In genomic region chr15:77014985-77015384, GRCm38 (mm10) we compare ENCODE assay signal across 10 mouse cellular contexts. TPM values are rescaled to one million over a fixed set of nuclear protein-coding genes. Genes with fewer than 3 reads are reported as not detected.
DNase-seq lines count a peak whose midpoint lies in the region; ATAC-seq and TF ChIP-seq lines count a peak whose summit lies in the region.
"Had no signal": no experiment of that assay in that cellular context is flagged by ENCODE, and none has a peak within 500 bp of the region (broad histone marks: within the 10 kb centered on the region; RNA-seq: fewer than 3 reads in every experiment).

No protein-coding gene starts in this region.

- H3K4me2 ChIP-seq in hindbrain, embryonic 14.5 days (replicated peaks) = no peak overlapping the region
- H3K4me2 ChIP-seq in hindbrain, embryonic 12.5 days (replicated peaks) = no peak overlapping the region
- no peak overlapping the region for H3K4me2 ChIP-seq in embryonic facial prominence, embryonic 13.5 days
- peak overlapping the region; percentile 63 for H3K4me2 ChIP-seq in heart, embryonic 13.5 days
- no peak overlapping the region for H3K4me2 ChIP-seq in limb, embryonic 14.5 days (replicated peaks; ENCODE audit: low read depth, low read length, severe bottlenecking)
- H3K4me2 ChIP-seq in liver, embryonic 12.5 days = no peak overlapping the region

- 89% methylated on average over 4 of the region's 4 CpGs for WGBS in hindbrain, embryonic 14.5 days
- WGBS in hindbrain, embryonic 12.5 days = 64% methylated on average over 4 of the region's 4 CpGs
- 79% methylated on average over 4 of the region's 4 CpGs for WGBS in embryonic facial prominence, embryonic 13.5 days
- 46% methylated on average over 4 of the region's 4 CpGs for WGBS in heart, embryonic 13.5 days
- 79% methylated on average over 4 of the region's 4 CpGs for WGBS in limb, embryonic 14.5 days
- 60% methylated on average over 4 of the region's 4 CpGs for WGBS in liver, embryonic 12.5 days (ENCODE audit: insufficient replicate concordance)

- ATAC-seq in hindbrain, embryonic 14.5 days (ENCODE audit: low FRiP score) = no peak
- ATAC-seq in hindbrain, embryonic 12.5 days (ENCODE audit: low FRiP score) = no peak
- no peak for ATAC-seq in embryonic facial prominence, embryonic 13.5 days (ENCODE audit: insufficient number of reproducible peaks, insufficient read depth, low FRiP score, low TSS enrichment, low read depth)
- no peak for ATAC-seq in heart, embryonic 13.5 days (ENCODE audit: extremely low read depth, insufficient number of reproducible peaks, low FRiP score, low TSS enrichment)
- peak; percentile 38; the same call in 1 of the 2 replicates for ATAC-seq in limb, embryonic 14.5 days (ENCODE audit: low FRiP score, low read depth)
- no peak for ATAC-seq in frontal cortex, adult (ENCODE audit: low TSS enrichment)
- no peak for ATAC-seq in monocyte, adult 5-6 weeks (replicated peaks; ENCODE audit: insufficient number of reproducible peaks, low FRiP score, low TSS enrichment, poor library complexity, severe bottlenecking)
- no peak for ATAC-seq in liver, embryonic 12.5 days
- ATAC-seq: Patski had no signal

- H3K27me3 ChIP-seq in hindbrain, embryonic 14.5 days (ENCODE audit: control insufficient read depth, insufficient read depth, low read length) = no peaks in the 10 kb centered on the region
- H3K27me3 ChIP-seq in hindbrain, embryonic 12.5 days = no peaks in the 10 kb centered on the region
- H3K27me3 ChIP-seq in embryonic facial prominence, embryonic 13.5 days = no peaks in the 10 kb centered on the region
- H3K27me3 ChIP-seq in heart, embryonic 13.5 days (replicated peaks) = no peaks in the 10 kb centered on the region
- H3K27me3 ChIP-seq in limb, embryonic 14.5 days (ENCODE audit: control insufficient read depth, insufficient read depth, low read length) = no peaks in the 10 kb centered on the region
- H3K27me3 ChIP-seq in liver, embryonic 12.5 days (replicated peaks) = peaks cover 10% of the 10 kb centered on the region
- H3K27me3 ChIP-seq: Patski had no signal

- DNase-seq in hindbrain, embryonic 14.5 days (ENCODE audit: low spot score) = no peak
- no peak for DNase-seq in limb, embryonic 14.5 days (ENCODE audit: low spot score)
- DNase-seq: lung, postnatal 36 days had no signal

- H3K9me3 ChIP-seq in hindbrain, embryonic 14.5 days (ENCODE audit: control insufficient read depth, low read length) = no peaks in the 10 kb centered on the region
- no peaks in the 10 kb centered on the region for H3K9me3 ChIP-seq in hindbrain, embryonic 12.5 days (replicated peaks)
- H3K9me3 ChIP-seq in embryonic facial prominence, embryonic 13.5 days = no peaks in the 10 kb centered on the region
- no peaks in the 10 kb centered on the region for H3K9me3 ChIP-seq in heart, embryonic 13.5 days
- no peaks in the 10 kb centered on the region for H3K9me3 ChIP-seq in limb, embryonic 14.5 days (ENCODE audit: control insufficient read depth, low read length)
- no peaks in the 10 kb centered on the region for H3K9me3 ChIP-seq in liver, embryonic 12.5 days (replicated peaks)

- peak overlapping the region; percentile 76 for H3K27ac ChIP-seq in hindbrain, embryonic 14.5 days
- no peak overlapping the region for H3K27ac ChIP-seq in hindbrain, embryonic 12.5 days
- H3K27ac ChIP-seq in embryonic facial prominence, embryonic 13.5 days = peak overlapping the region; percentile 48; the same call in 1 of the 2 replicates
- H3K27ac ChIP-seq in heart, embryonic 13.5 days (replicated peaks) = peak overlapping the region; percentile 100
- H3K27ac ChIP-seq in limb, embryonic 14.5 days (replicated peaks; ENCODE audit: low read depth, low read length) = no peak overlapping the region
- no peak overlapping the region for H3K27ac ChIP-seq in liver, embryonic 12.5 days

- H3K36me3 ChIP-seq in hindbrain, embryonic 14.5 days (replicated peaks; ENCODE audit: control insufficient read depth, insufficient read depth) = no peaks in the 10 kb centered on the region
- no peaks in the 10 kb centered on the region for H3K36me3 ChIP-seq in hindbrain, embryonic 12.5 days
- H3K36me3 ChIP-seq in embryonic facial prominence, embryonic 13.5 days = no peaks in the 10 kb centered on the region
- H3K36me3 ChIP-seq in heart, embryonic 13.5 days = peaks cover 21% of the 10 kb centered on the region
- H3K36me3 ChIP-seq in limb, embryonic 14.5 days (ENCODE audit: control insufficient read depth, insufficient read depth, low read length) = no peaks in the 10 kb centered on the region
- no peaks in the 10 kb centered on the region for H3K36me3 ChIP-seq in liver, embryonic 12.5 days

- peaks cover 19% of the 10 kb centered on the region; the same call in 1 of the 2 replicates for H3K4me1 ChIP-seq in hindbrain, embryonic 14.5 days (replicated peaks; ENCODE audit: control insufficient read depth, insufficient read depth, low read length)
- H3K4me1 ChIP-seq in hindbrain, embryonic 12.5 days = peaks cover 18% of the 10 kb centered on the region
- peaks cover 23% of the 10 kb centered on the region for H3K4me1 ChIP-seq in embryonic facial prominence, embryonic 13.5 days
- H3K4me1 ChIP-seq in heart, embryonic 13.5 days = peaks cover 90% of the 10 kb centered on the region
- no peaks in the 10 kb centered on the region for H3K4me1 ChIP-seq in limb, embryonic 14.5 days (ENCODE audit: control insufficient read depth, insufficient read depth, low read length)
- no peaks in the 10 kb centered on the region for H3K4me1 ChIP-seq in liver, embryonic 12.5 days

- no peak for TF ChIP-seq POLR2A in limb, embryonic 14.5 days (IDR thresholded peaks at IDR 0.05; ENCODE audit: borderline replicate concordance, extremely low read depth, insufficient read depth, insufficient read length)

- H3K4me3 ChIP-seq in hindbrain, embryonic 14.5 days (replicated peaks; ENCODE audit: low read length) = no peak overlapping the region
- no peak overlapping the region for H3K4me3 ChIP-seq in hindbrain, embryonic 12.5 days
- H3K4me3 ChIP-seq in embryonic facial prominence, embryonic 13.5 days = no peak overlapping the region
- H3K4me3 ChIP-seq in heart, embryonic 13.5 days = peak overlapping the region; percentile 14; the same call in 1 of the 2 replicates
- no peak overlapping the region for H3K4me3 ChIP-seq in limb, embryonic 14.5 days (replicated peaks; ENCODE audit: low read length)
- no peak overlapping the region for H3K4me3 ChIP-seq in liver, embryonic 12.5 days

- H3K9ac ChIP-seq in hindbrain, embryonic 14.5 days = no peak overlapping the region; the same call in 1 of the 2 replicates
- no peak overlapping the region for H3K9ac ChIP-seq in hindbrain, embryonic 12.5 days
- H3K9ac ChIP-seq in embryonic facial prominence, embryonic 13.5 days = no peak overlapping the region
- peak overlapping the region; percentile 64 for H3K9ac ChIP-seq in heart, embryonic 13.5 days
- no peak overlapping the region for H3K9ac ChIP-seq in limb, embryonic 14.5 days (ENCODE audit: low read depth, low read length, severe bottlenecking)
- no peak overlapping the region for H3K9ac ChIP-seq in liver, embryonic 12.5 days

RNA-seq across cellular contexts. Expression of gene Apol6, which starts 29.5 kb away (rescaled TPM):
- polyA plus RNA-seq in hindbrain, embryonic 14.5 days (2014; fragmentation: Nextera tagmentation; extraction: Ambion mirVana) = not detected in 2 replicates
- polyA plus RNA-seq in hindbrain, embryonic 12.5 days (2016; fragmentation: Nextera tagmentation; extraction: Ambion mirVana) = not detected in 2 replicates
- 0.22 and 0.45 TPM in 2 replicates for polyA plus RNA-seq in embryonic facial prominence, embryonic 13.5 days (2015; fragmentation: Nextera tagmentation; extraction: Ambion mirVana)
- polyA plus RNA-seq in heart, embryonic 13.5 days (2015; fragmentation: Nextera tagmentation; extraction: Ambion mirVana) = 0.06 and 0.15 TPM in 2 replicates
- 0.49 and 0.53 TPM in 2 replicates for polyA plus RNA-seq in limb, embryonic 14.5 days (2012; rRNA removed)
- not detected in 2 replicates for polyA plus RNA-seq in limb, embryonic 14.5 days (2014; fragmentation: Nextera tagmentation; extraction: Ambion mirVana)
- not detected in 3 replicates for total RNA-seq in monocyte, adult 5-6 weeks (2017)
- 0.14 and 0.25 TPM in 2 replicates for polyA plus RNA-seq in liver, embryonic 12.5 days (2016; fragmentation: Nextera tagmentation; extraction: Ambion mirVana)

RNA-seq across cellular contexts. Expression of gene Mb, which starts 35.5 kb away (rescaled TPM):
- polyA plus RNA-seq in hindbrain, embryonic 14.5 days (2014; fragmentation: Nextera tagmentation; extraction: Ambion mirVana) = 0.51 and 0.55 TPM in 2 replicates
- polyA plus RNA-seq in hindbrain, embryonic 12.5 days (2016; fragmentation: Nextera tagmentation; extraction: Ambion mirVana) = 0.80 and 2.5 TPM in 2 replicates
- polyA plus RNA-seq in embryonic facial prominence, embryonic 13.5 days (2015; fragmentation: Nextera tagmentation; extraction: Ambion mirVana) = 1.7 and 2.5 TPM in 2 replicates
- 519 and 566 TPM in 2 replicates for polyA plus RNA-seq in heart, embryonic 13.5 days (2015; fragmentation: Nextera tagmentation; extraction: Ambion mirVana)
- 10.4 and 12.0 TPM in 2 replicates for polyA plus RNA-seq in limb, embryonic 14.5 days (2012; rRNA removed)
- 10.9 and 12.0 TPM in 2 replicates for polyA plus RNA-seq in limb, embryonic 14.5 days (2014; fragmentation: Nextera tagmentation; extraction: Ambion mirVana)
- not detected in 3 replicates for total RNA-seq in monocyte, adult 5-6 weeks (2017)
- 0.17 TPM in 1 of 2 replicates, not detected in the other for polyA plus RNA-seq in liver, embryonic 12.5 days (2016; fragmentation: Nextera tagmentation; extraction: Ambion mirVana)
- polyA plus RNA-seq: Patski had no signal

Comparison
In these comparisons a context has a peak if more than half of its experiments do, and no peak if none do; other contexts are left out.
1. H3K27ac ChIP-seq: peak in hindbrain, embryonic 14.5 days (single experiment), embryonic facial prominence, embryonic 13.5 days (single experiment) and heart, embryonic 13.5 days (single experiment); none in hindbrain, embryonic 12.5 days (single experiment), limb, embryonic 14.5 days (single experiment) and liver, embryonic 12.5 days (single experiment).
2. RNA of gene Mb, which starts 35.5 kb away (polyA plus RNA-seq): 519 to 566 TPM in heart, embryonic 13.5 days; 10.4 to 12.0 TPM in limb, embryonic 14.5 days, 1.7 to 2.5 TPM in embryonic facial prominence, embryonic 13.5 days, 0.80 to 2.5 TPM in hindbrain, embryonic 12.5 days, 0.51 to 0.55 TPM in hindbrain, embryonic 14.5 days and 0.17 TPM in liver, embryonic 12.5 days; every median in the first group is over 10 times any median in the second.